Mouse (Mus musculus): Measurements from ENCODE around the gene Arnt.

Arnt gene

GRCm38 (mm10) chr3:95526111-95526510 is 91.9 kb downstream of the Arnt start:
- CTCF ChIA-PET: interaction anchor here (0.6 kb wide), 1 partner anchor 136 kb away, joined by 5 read pairs; no protein-coding TSS in a partner anchor

- CTCF ChIA-PET: interaction anchor here (0.6 kb wide), 2 partner anchors 94 to 135 kb away, joined by 5 to 18 read pairs; no protein-coding TSS in a partner anchor
Measured at GRCm38 (mm10) chr3:95526622-95527211, 92.5 kb downstream of the Arnt start, which contains the start of gene Ctss. Ctss (plus strand) TSS chr3:95526786.

DNA sequence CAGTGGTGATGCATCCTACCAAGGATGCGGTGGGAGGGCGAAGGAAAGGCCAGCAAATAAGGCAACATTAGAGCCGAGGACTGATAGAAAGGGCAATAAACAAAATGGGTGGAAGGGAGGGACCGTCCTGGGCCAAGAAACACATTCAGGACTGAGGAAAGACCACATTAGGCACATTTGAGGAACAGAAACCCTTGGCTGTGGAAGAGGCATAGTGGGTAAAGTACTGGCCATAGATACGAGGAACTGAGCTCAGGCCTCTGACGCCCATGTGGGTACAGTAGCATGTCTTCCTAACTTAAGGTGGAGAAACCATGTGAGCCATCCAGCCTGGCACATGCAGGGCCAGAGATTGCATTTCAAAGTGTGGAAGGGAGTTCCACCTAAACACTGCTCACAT is 95.6 kb downstream of the Arnt start:
- CTCF ChIA-PET: no interaction called here

DNA sequence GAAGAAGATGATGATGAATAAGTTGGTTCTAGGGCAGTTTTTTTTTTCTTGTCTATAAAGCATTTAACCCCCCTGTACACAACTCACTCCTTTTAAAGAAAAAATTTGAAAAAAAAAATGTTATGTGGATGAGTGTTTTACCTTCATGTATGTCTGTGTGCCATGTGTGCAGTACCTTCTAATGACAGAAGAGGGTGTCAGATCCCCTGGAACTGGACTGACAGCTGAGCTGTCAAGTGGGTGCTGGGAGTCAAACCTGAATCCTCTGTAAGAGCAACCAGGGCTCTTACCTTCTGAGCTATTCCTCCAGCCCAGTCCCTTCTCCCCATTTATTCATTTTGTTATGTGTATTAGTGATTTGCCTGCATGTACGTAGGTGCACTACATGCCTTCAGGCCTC is 96.8 kb downstream of the Arnt start:
- CTCF ChIA-PET: no interaction called here

GRCm38 (mm10) chr3:95533364-95533763 is 99.2 kb downstream of the Arnt start:
- CTCF ChIA-PET: interaction anchor here (0.6 to 0.7 kb wide), 2 partner anchors 32 to 270 kb away, joined by 3 to 10 read pairs; no protein-coding TSS in a partner anchor

- CTCF ChIA-PET: interaction anchor here (0.6 kb wide), 1 partner anchor 15 kb away, joined by 7 read pairs; no protein-coding TSS in a partner anchor
Measured at GRCm38 (mm10) chr3:95534927-95535326, 100.7 kb downstream of the Arnt start.

DNA sequence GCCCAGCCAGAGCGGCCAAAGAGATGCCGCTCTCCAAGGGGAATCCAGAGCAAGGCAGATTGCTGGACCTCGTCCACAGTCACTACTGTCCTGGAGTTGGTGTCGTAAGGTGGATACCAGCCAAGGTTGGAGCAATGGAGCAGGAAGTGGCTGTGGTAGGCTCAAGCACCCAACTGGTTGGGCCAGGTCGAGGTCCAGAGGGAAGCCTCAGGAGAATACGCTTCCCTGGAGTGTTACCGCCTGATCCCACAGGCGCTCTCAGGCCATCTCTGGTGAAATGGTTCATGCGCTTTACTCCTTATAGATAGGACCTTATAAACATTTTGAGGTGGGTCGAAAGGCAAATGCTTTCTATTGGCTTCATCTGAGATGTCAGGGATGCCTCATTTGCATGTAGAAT is 104.7 kb downstream of the Arnt start:
- CTCF ChIA-PET: interaction anchor here (0.5 kb wide), 1 partner anchor 161 kb away, joined by 12 read pairs; no protein-coding TSS in a partner anchor

- CTCF ChIA-PET: no interaction called here
Measured at GRCm38 (mm10) chr3:95539837-95540236, 105.6 kb downstream of the Arnt start.

GRCm38 (mm10) chr3:95541186-95541585 is 107.0 kb downstream of the Arnt start:
- CTCF ChIA-PET: interaction anchor here (0.5 to 1.6 kb wide), 3 partner anchors 9 to 80 kb away, joined by 3 to 24 read pairs (median 6); no protein-coding TSS in a partner anchor

DNA sequence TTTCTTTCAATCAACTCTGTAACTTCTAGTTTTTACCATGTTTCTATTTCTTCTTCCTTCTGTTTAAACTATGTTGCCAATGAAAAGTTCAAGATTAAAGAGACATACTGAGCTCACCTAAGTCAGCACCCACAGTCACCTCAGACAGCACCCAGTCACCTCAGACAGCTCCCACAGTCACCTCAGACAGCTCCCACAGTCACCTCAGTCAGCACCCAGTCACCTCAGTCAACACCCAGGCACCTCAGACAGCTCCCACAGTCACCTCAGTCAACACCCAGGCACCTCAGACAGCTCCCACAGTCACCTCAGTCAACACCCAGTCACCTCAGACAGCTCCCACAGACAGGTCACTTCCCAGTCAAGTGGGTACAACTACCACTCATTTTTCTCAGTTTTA is 108.0 kb downstream of the Arnt start:
- CTCF ChIA-PET: no interaction called here

DNA sequence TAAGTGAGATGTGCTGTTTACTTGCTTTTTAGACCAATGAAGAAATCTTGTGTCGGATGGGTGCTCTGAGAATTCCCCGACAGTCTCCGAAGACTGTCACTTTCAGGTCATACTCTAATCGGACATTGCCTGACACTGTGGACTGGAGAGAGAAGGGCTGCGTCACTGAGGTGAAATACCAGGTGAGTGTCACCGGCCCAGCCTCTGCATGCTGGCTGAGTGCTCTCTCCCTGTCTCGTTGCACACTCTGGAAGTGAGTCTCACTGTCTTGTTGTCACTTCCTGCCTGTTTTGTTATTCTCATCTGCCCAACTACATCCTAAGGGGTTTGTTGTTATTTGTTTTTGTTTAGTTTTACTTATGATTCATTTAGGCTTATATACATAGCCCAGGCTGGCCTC is 108.8 kb downstream of the Arnt start:
- CTCF ChIA-PET: interaction anchor here (0.6 kb wide), 1 partner anchor 24 kb away, joined by 3 read pairs; no protein-coding TSS in a partner anchor
